Mouse (Mus musculus): ENCODE data around the gene Actg1. TPM values are rescaled to one million over a fixed set of nuclear protein-coding genes. Genes with fewer than 3 reads are reported as not detected.

Gene Actg1
- 1,000 to 10,000 TPM; 3,514 to 3,537 TPM for total RNA-seq (2021)

DNA sequence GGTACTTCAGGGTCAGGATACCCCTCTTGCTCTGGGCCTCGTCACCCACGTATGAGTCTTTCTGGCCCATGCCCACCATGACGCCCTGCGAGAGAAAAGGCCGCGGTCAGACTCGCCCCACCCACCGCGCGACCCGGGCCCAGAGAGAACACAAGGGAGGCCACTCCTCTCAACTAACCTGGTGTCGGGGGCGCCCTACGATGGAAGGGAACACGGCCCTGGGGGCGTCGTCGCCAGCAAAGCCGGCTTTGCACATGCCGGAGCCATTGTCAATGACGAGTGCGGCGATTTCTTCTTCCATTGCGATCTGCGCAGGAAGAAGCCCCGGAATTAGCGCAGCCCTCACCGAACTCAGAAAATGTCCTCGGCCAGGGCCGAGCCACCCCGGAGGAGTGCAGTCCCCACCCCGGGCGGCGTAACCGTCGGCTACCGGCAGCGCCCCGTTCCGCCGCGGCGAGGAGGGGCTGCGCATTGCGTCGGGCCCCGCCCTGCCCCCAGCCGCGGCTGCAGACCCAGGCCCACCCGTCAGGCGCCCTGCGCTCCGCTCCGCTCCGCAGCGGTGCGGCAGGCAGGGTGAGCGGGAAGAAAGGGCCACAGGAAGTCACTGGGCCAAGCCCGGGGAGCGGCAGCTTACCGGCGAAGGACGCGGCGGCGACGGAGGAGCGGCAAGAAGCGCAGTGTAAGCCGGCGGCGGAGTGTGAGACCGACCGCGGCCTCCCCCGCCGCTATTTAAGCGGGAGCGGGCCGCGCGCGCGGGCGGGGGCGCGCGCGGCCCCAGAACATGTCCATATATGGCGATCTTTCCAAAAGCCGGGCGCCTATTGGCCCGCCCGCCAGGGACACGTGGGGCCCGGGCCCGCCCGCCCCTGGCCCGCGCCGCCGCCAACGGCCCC, at the start of gene Actg1:
Gene Actg1 (minus strand): TSS at position 752 of the 893 bp plus-strand sequence.
- intact Hi-C loops (cut with DNase I): loop anchor here (5.0 kb wide), 1 partner anchor 111 kb away; no protein-coding TSS in a partner anchor

DNA sequence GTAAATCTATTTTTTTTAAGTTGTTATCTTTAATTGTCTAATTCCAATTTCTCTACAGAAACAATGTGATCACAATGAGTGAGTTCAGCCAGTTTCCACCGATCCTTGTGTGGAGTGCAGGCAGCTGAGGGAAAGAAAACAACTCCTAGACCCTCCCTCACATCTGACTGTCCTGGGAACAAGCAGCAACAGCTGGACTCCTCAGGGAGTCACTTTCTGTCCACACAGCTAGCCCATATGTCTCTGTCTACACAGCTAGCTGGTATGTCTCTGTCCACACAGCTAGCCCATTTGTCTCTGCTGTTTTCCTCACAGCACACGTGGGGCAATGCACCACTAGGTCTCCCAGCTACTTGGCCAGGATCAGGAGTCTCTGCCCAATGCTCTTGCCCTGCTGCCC, 49.3 kb upstream of the Actg1 start:
- no peak for DNase-seq
- intact Hi-C loops (cut with DNase I): no loop called here

More for the DNA sequence above, at the start of gene Actg1:
- peak; percentile 92 for DNase-seq

DNA sequence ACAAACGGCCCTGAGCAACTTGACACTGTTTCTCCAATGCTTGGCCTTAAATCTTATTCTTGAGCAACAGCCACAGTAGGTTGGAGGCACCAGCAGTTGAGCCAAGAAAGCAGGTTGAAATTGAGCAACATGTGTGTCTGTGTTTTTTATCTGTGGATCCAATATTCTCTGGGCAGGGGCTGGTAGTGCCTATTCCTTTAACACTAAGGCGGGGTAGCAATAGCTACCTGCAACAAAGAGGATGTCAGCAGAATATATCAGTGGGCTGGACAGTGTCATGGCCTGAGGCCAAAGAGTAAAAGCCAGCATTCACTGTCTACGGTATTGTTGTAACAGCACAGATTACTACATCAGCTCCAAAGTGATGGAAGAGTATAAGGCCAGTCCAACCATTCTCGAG, 47.3 kb upstream of the Actg1 start:
- DNase-seq: no peak
- intact Hi-C loops (cut with DNase I): no loop called here

DNA sequence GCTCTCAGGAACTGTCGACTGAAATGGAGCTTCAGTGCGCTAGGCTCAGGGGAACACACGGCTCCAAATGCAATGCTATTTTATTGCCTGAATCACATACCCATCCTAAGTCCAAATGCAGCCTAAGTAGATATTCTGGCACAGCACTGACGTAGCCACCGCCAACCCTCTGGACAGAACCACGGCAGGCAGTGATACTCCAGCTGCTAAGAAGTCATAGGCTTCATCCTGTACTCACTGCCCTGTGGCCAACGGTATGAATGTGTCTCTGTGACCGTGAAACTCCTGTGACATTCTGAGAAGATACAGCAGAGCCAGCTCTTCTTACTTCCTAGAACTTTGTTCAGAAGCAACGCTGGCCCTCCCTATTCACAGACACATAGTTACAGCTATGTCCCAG, 40.2 kb upstream of the Actg1 start:
- no peak for DNase-seq
- intact Hi-C loops (cut with DNase I): no loop called here

DNA sequence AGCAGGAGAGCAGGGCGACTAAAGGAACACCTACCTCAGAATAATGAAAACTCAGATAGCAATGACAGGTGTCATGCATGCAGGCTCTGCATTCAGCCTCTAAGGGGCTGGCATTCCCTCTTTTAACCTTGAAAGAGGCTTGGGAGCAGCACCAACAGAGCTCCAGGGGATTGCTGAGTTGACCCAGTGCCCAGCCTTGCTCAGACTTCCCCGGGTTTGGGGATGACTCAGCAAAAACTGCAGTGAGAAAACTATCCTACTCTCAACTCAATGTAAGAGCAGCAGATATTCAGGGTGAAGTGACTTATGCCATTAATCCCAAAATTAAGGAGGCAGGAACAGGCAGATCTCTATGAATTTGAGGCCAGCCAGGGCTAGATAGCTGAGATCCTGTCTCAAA, 38.8 kb upstream of the Actg1 start:
- intact Hi-C loops (cut with DNase I): no loop called here
- no peak for DNase-seq

DNA sequence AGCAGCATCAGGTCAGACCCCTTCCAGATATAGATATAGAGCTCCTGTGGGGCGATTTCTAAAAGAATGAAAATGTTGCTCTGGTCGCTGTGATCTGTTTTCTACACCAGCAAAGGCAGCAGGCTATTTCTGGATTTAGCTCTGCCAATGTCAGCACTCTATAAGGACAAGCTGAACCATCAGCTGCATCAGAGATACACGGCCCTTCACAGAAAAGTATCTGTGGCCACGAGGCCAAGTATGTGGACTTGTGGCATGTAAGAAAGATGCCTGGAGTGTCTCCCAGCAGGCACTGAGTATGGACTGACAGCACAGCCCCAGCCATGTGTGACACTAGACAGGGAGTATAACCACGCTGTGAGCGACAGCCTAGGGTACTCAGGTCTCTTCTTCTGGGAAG, 38.3 kb upstream of the Actg1 start:
- intact Hi-C loops (cut with DNase I): no loop called here
- DNase-seq: no peak

DNA sequence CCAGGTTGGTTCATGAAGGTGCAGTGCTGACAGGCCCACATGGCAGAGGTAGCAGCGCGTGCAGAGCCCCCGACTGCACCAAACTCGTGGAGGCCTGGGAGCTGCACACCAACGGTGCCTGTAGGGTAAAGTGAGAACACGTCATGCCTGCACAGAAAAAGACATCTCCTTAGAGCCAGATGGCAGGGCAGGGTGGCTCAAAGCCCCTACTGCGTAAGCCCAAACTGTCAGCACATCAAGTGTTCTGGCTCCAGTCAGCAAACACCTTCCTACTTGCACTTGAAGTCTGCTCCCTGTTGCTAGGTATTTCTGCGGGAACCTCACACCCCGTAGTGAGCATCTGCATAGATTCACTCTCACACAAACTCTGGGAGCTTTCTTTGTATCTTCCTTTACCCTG, 34.2 kb upstream of the Actg1 start:
- no peak for DNase-seq
- intact Hi-C loops (cut with DNase I): no loop called here

DNA sequence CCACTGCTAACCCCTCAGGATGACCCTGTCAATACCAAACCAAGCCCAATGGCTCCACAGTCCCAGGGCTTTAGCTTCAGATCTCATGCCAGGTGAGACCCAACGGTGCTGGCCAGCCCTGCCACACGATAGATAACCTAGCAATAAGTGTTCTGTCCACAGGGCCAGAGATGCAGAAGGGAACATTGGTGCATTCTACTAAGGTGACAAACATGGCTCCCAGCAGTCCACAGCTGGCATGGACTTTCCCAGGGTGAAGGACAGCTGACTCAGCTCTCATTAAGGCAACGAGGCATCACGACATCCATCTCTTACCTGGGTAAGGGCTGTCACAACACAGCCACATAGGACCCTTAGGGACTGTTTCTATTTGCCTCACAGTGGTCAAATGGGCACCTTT, 32.8 kb upstream of the Actg1 start:
- no peak for DNase-seq
- intact Hi-C loops (cut with DNase I): no loop called here

DNA sequence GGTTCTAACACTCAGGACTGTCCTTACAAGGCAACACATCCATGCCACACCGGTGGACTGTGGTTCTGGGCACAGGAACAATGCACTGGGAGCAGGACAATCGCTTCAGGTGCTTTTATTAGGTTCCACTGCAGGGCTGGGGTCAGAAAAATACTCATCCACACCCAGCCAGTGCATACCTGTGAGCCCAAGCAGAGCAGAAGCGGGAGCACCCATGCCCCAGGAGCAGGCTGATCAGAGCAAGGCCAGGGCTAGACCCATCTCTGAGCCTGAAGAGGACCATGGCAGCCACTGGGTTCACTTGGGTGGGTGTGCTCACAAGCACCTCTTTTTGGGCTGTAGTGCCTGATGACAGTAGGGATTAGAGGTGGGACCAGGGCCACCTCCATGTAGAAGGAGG, 31.9 kb upstream of the Actg1 start:
- intact Hi-C loops (cut with DNase I): no loop called here
- no peak for DNase-seq

DNA sequence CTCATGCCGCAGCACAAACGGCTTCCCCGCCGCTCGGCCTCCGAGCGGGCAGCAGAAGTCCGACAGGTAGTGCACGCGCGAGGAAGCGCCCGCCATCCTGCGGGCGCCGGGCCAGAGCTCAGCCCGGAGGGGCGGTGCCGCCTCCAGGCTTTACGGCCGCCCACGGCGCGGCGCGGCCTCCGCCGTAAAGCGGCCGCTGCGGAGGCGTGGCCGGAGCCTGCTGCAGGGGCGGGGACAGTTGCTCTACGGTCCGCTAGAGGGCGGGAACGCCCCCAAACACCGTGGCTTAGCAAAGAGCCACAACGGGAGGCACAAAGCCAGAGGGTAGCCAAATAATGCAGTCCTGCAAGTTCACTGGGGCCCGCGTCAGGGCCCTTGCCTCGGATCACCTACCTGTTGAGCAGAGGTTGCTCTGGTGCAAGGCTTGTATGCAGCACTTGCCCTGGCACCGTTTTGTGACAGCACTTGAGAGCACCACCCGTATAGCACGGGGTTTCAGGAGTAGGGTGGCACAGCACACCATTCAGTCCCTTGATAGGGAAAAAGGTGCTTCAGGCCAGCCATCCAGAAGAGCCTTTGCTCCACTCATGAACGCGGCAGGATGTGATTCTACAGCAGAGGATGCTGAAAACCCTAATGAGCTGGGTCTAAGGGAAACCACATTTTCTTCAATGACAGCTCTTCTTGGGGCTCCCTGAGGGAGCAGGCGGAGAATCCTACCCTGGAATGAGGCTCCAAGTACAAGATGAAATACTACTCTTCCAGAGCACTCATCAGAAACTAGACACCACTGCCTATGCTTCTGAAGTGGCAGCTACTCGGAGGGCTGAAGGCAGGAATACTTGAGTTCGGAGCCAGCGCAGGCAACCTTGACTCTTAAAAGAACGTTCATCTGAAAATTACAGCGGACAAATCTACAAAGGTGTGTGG, 30.5 kb upstream of the Actg1 start, which contains the start of gene Faap100:
Gene Faap100 (minus strand): TSS at position 154 of the 930 bp plus-strand sequence.
- intact Hi-C loops (cut with DNase I): no loop called here
- DNase-seq: peak; percentile 91

DNA sequence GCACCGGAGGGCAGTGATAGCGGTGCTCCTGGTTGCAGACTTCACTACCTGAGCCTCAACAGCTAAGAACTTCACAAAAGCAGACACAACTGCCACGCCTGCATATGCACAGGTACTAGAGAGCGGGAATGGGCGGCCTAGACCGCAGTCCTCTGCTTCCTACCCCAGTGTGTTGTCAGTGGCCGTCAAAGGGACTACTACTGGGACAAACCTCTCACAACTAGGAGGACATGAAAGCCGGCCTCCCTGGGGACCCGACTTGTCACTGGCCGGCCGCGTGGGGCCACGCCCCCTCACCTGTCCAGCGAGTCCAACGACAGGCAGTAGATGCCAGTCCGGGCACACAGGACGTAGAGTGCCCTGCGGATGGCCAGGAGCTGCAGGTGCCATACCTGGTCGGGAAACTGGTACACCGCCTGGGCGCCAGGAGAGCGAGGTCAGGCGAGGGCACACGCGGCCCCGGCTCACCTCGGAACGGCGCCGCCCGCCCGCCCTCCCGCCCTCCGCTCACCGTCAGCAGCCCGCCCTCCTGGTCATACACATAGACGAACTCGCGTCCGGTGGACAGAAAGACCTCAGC, 29.8 kb upstream of the Actg1 start:
- DNase-seq: peak; percentile 58

DNA sequence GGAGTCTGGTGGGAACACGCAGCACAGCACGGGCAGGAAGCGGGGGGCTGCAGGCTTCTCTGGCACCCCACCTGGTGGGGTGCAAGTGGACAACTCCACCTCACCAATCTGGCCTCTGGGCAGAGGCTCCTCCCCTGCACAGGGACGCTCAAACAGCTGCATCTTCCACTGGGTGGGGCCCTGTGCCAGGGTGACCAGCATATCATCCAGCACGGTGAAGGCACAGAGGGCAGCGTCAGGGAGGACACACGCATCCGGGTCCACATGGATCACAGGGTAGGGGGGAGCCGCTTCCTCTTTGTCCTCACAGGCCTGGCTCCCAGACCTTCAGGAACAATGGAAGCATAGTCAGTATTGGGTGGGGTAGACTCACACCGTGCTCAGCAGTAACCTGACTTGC, 29.0 kb upstream of the Actg1 start:
- intact Hi-C loops (cut with DNase I): no loop called here
- DNase-seq: no peak

More for the DNA sequence above, 29.8 kb upstream of the Actg1 start:
- intact Hi-C loops (cut with DNase I): no loop called here

DNA sequence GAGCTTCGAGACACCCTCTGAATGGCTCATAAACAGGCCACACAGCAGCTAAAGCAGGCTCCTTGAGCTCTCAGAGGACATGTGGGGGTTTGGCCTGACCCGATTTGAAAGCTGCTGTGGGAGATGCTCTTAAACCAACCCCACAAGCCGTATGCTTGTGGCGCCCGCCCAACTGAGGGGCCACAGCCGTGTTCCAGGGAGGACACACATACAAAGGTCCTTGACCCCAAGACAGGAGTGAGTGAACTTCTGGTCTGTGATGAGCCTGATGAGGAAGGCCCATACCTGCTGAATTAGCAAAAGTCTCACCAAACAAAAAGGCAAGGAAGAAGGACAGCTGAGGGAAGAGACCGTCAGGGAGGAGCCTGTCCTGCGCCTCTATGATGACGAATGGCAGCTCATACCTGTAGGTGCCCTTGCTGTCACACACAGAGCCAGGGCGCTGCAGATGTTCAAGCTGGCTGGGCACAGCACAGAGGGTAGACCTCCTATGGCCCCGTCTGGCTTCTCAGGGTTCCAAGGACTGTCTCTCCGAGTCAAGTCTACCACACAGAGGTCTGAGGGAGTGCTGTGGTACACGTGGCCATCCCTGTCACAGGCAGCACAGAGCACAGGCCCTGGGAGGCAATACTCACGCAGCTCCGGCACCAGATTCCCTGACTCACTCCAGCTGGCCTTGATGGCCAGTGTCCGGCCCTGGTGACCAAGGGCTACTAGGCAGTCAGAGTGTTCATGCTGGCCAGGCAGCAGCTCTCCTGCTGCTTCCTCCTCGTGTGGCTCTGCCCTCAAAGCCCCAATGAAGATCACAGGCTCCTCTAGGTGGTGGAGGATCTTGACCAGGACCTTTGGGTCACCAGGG, 28.2 kb upstream of the Actg1 start:
- intact Hi-C loops (cut with DNase I): no loop called here
- DNase-seq: no peak

DNA sequence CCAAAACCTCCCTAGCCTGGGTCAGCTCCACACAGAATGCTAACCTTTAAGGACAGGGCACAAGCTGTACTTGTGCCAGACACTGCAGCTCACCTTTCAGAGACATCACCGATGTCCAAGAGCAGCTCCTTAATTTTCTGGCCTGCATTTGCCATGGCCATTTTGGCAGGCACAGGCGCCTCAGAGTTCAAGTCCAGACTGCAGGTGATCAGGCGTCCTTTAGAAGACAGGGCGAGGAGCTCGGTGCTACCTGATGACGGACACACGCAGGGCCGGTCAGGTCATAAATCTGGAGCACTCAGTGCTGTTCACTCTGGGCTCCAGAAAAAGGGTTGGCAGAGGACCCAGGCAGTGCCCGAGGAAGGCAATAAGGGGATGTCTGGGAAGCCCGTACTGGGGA, 27.0 kb upstream of the Actg1 start:
- intact Hi-C loops (cut with DNase I): no loop called here
- DNase-seq: no peak

DNA sequence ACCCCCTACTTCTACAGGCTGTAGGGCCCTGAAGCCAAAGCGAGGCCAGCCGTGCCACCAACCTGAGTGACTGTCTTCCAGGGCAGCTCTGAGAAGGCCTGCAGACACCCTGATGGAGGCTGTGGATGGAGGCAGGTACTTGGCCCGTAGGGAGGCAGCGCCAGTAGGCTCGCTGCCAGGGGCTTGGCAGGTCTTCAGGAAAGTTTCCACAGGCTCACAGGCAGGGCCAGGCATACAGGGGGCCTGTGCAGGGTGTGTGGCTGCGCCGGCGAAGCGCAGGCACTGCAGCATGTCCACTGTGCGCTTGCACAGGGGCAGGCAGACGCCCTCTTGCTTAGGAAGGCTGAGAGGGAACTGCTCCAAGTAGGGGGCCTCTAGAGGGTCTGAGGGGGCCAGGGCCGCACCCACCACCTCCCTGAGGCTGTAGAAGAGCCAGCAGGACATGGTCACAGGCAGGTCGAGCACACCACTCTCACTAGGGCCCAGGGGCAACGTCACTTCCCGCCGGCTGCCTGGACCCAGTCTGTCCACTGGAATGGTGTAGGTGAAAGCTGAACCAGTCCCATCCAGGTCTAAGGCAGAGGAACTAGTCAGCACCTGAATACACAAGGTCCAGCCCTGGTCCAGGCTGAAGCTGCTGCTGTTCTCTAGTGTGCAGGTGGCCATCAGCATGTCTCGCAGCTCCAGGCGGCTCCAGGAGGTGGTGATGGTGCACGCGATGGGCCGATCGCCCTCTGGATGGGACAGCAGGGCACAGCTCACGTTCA, 25.7 kb upstream of the Actg1 start:
- intact Hi-C loops (cut with DNase I): no loop called here
- no peak for DNase-seq

DNA sequence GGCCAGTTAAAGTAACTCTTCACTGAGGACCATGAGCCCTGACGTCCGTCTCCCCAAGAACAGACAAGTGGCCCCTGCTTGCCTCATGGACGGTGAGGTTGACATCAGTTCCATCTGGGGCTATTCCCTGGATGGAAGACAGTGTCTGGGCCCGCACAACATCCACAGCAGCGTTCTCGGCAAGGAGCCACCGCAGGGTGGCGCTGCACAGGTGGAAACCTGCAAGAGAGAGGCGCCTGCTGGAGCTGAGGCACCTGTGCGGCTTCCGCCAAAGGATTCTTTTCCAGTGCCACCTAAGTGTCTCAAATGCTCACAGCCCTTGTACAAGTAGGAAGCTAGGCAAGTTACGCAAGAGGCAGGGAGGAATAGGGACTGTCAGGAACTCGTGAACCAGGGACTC, 24.7 kb upstream of the Actg1 start:
- intact Hi-C loops (cut with DNase I): no loop called here

DNA sequence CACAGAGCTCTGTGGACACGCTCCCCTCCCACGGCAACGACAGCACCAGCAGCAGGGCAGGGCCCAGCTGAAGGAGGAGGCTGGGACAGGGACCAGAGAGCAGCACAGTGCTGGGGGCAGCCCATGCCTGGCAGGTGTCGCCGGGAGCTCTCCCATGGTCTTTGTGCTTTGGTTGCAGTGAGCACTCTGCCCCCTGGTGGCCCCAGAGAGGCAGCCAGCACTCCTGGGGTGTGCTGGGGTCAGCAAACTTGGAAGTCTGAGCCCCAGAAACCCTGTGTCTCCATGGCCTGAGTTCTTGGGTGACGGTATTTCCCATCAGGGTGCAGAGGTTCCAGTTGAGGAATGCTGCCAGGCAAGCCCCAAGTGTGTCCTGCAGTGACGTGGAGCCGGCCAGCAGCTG, 21.3 kb upstream of the Actg1 start:
- peak; percentile 68 for DNase-seq
- intact Hi-C loops (cut with DNase I): no loop called here

More for the DNA sequence above, 24.7 kb upstream of the Actg1 start:
- no peak for DNase-seq

DNA sequence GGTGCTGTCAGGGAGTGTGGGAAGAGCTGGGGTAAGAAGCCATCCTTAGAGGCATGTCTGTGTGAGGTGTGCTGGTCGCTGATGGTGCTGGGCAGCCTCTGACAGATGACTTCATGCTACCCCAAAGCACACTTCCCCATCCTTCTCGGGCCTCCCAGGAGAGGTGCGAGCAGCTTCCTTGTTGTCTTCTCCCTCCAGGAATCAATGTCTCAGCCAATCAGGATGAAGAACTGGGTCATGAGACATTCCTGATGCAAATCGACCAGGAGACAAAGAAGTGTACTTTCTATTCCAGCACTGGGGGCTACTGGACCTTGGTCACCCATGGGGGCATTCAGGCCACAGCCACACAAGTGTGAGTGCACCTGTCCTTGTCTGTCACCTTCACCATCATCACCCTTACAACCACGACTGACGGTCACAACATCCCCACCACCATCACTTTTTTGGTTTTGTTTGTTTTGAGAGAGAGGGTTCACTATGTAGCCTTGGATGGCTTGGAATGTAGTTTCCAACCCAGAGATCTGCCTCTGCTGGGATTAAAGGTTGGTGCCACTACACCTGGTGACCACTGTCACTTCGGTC, 18.2 kb upstream of the Actg1 start:
- no peak for DNase-seq
- intact Hi-C loops (cut with DNase I): no loop called here

DNA sequence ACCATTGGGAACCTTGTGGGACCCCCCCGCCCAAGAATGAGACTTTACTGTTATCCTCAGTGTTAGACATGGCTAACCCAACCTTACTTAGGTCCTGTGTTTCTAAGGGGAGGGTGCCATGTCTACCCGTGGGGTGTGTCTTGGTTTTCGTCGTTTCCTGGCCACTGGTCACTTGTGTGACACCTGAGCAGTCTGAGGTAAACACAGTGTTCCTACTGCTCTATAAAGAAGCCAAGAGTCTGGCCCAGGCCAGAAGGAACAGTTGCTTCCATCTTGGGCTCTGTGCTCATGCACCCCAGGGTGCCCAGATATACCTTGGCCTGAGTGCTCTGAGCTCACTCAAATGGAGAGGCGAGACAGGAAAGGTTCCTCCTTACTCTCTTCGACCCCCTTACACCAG, 14.5 kb upstream of the Actg1 start:
- intact Hi-C loops (cut with DNase I): no loop called here

More for the DNA sequence above, 14.5 kb upstream of the Actg1 start:
- DNase-seq: no peak

Measured in left cerebral cortex, postnatal 4 days (tissue).